Mouse (Mus musculus) neural tube, embryonic 12.5 days (tissue): ENCODE results near the gene Tsc22d4. TPM values are rescaled to one million over a fixed set of nuclear protein-coding genes. Genes with fewer than 3 reads are reported as not detected.

Source experiments
- ATAC-seq: fragments of 200-750 bp; cut with Nextera tagmentation; 2 replicates; pipeline ENCODE4 v1.8.0; 2017; ENCODE audit warnings: low read depth, mild to moderate bottlenecking, moderate TSS enrichment, moderate library complexity; ENCODE audit not compliant: low FRiP score
- H3K27ac ChIP-seq: fragments of 300-500 bp; sonication (generic); 2 replicates; pipeline ENCODE4 v1.5.1; 2016
- H3K27me3 ChIP-seq: fragments of 300-500 bp; sonication (generic); replicated peaks from 2 replicates; pipeline ENCODE4 v1.6.1; 2016; ENCODE audit warnings: mild to moderate bottlenecking
- H3K36me3 ChIP-seq: fragments of 300-500 bp; sonication (generic); 2 replicates; pipeline ENCODE4 v1.6.1; 2016; ENCODE audit warnings: mild to moderate bottlenecking
- H3K4me1 ChIP-seq: fragments of 300-500 bp; sonication (generic); 2 replicates; pipeline ENCODE4 v1.6.1; 2016
- H3K4me2 ChIP-seq: fragments of 300-500 bp; sonication (generic); replicated peaks from 2 replicates; pipeline ENCODE4 v1.6.1; 2016; ENCODE audit warnings: mild to moderate bottlenecking
- H3K4me3 ChIP-seq: fragments of 300-500 bp; sonication (generic); 2 replicates; pipeline ENCODE4 v1.5.1; 2016
- H3K9ac ChIP-seq: fragments of 300-500 bp; sonication (generic); 2 replicates; pipeline ENCODE4 v1.6.1; 2016; ENCODE audit warnings: mild to moderate bottlenecking
- H3K9me3 ChIP-seq: fragments of 300-500 bp; sonication (generic); 2 replicates; pipeline ENCODE4 v1.6.1; 2016; ENCODE audit warnings: mild to moderate bottlenecking
- WGBS: fragments of 180-500 bp; shearing (Covaris S2); methylation state at CpG from one replicate; pipeline ENCODE4 v1.1.7; 2016; 5-methylcytosine and 5-hydroxymethylcytosine counted together
- polyA plus RNA-seq: library from polyadenylated mRNA; unstranded; fragments of >200 nt; fragmentation: Nextera tagmentation; extraction: Ambion mirVana; gene quantifications from 2 replicates; pipeline ENCODE4 v1.2.1, GENCODE M21; 2016

Tsc22d4 gene
- polyA plus RNA-seq, 1 experiment from 2014 or later, result 68.7 TPM

DNA sequence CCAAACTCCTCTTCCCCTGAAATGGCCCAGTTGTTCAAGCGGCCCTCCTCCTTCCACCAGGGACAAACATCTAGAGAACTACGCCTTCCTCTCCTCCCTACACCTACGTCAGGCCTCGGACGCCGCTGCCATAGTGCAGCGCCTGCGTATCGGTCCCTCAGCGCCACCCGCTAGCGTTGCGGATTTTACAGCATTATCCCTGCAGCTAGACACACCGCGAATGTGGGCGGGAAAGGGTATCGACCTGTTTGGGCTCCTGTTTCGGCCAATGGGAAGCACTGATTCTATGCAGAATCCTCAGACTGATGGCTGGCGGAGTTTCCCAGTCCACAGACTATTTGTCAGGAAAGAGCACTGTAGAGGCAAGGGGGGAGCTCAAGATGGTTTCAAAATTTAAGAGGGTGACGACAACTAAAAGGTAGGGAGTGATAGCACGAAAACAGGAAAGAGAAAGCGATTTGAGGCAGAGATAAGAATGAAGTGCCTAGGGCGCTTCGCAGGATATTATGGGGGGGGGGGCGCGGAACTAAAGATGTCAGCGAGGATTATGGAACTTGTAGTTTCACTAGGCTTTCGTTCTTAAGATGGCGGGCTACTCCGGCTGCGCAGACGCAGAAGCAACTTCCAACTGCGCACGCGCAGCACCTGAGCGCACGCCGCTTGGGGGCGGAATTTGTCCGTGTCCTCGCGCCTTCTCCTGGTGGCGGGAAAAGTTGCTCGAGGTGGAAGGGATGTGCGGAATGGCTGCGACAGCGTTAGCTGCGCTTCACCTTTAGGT, 41.8 kb downstream of the Tsc22d4 start, which contains the start of the genes Mepce and Zcwpw1:
Mepce (minus strand) TSS at position 505 of the 778 bp plus-strand sequence.
Zcwpw1 (plus strand) TSS at position 648 of the 778 bp plus-strand sequence.
- peak; percentile 68 for ATAC-seq
- Histone ChIP-seq H3K4me3 (peak within 1 kb of the TSS; percentile 87), H3K9ac (peak within 1 kb of the TSS; percentile 96), H3K4me1 (peaks cover 31% of the 10 kb centered on the region), H3K27ac (peak within 1 kb of the TSS; percentile 92), H3K4me2 (peak within 1 kb of the TSS; percentile 86), H3K36me3 (peaks cover 24% of the 10 kb centered on the region), H3K9me3 (no peaks in the 10 kb centered on the region), H3K27me3 (no peaks in the 10 kb centered on the region; the same call in 1 of the 2 replicates)
- WGBS, result under 1% methylated on average over 48 of the region's 48 CpGs

DNA sequence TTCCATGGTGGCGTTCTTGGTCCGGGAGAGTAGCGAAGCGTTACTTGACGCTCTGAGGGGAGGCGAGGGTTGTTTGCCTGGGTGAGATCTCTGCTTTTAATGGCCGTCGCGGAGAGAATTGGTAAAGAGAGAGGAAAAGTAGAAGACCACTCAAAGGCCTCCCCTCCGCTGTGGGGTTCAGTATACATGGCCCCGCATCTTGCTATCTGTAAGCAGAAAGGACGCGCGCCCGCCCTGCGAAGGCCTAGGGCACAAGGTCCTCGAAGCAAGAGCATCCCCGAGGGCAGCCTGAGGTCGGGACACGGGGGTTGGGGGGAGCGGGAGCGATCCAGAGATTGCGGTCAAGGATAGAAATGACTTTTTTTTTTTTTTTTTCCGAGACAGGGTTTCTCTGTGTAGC, 42.6 kb downstream of the Tsc22d4 start:
- Histone ChIP-seq H3K27me3 (no peaks in the 10 kb centered on the region; the same call in 1 of the 2 replicates), H3K4me3 (peak overlapping the region; percentile 41; the same call in 1 of the 2 replicates), H3K36me3 (peaks cover 15% of the 10 kb centered on the region), H3K9ac (no peak overlapping the region), H3K4me2 (peak overlapping the region; percentile 86), H3K4me1 (peaks cover 22% of the 10 kb centered on the region), H3K9me3 (no peaks in the 10 kb centered on the region), H3K27ac (no peak overlapping the region)
- 72% methylated on average over 24 of the region's 24 CpGs for WGBS
- ATAC-seq, result no peak

DNA sequence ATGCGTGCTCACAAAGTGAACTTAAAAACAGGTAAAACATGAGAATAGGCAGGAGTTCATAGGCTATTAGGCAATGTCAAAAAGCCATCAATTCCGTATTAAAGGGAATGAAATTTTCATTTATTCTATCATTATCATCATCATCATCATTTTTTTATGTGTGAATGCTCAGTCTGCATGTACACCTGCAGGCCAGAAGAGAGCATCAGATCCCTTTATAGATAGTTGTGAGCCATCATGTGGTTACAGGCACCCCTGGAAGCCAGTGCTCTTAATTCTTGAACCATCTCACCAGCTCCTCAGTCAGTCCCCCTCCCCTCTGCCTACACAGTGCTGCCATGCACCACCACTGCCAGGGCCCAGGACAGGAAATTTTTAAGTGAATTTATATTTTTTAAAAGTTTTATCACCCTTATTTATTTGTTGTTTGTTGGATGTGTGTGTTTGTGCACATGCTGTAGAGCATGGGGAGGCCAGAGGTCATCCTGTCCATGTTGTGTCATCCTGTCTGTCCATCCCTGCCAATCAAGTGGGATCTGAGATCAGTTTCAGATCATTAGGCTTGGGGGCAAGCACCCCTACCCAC, 43.5 kb downstream of the Tsc22d4 start:
- Histone ChIP-seq H3K9ac (no peak overlapping the region), H3K4me2 (no peak overlapping the region), H3K27me3 (no peaks in the 10 kb centered on the region; the same call in 1 of the 2 replicates), H3K36me3 (peaks cover 9% of the 10 kb centered on the region), H3K4me1 (peaks cover 14% of the 10 kb centered on the region), H3K9me3 (no peaks in the 10 kb centered on the region), H3K27ac (no peak overlapping the region), H3K4me3 (no peak overlapping the region)
- 92% methylated on average over 2 of the region's 2 CpGs for WGBS
- ATAC-seq, result no peak

DNA sequence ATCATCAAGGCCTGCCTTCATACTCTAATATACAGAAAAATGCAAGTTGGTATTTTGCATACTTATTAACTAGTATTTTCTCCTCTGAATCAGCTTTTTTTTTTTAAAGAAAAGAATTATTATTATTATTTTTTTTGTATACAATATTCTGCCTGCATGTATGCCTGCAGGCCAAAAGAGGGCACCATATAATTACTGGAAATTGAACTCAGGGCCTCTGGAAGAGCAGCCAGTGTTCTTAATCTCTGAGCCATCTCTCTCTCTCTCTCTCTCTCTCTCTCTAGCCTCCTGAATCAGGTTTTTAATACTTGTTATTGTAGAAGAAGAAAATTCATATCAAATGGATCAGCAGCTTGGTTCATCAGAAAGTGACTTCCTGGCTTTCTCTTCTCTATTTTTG, 46.0 kb downstream of the Tsc22d4 start:
- Histone ChIP-seq H3K27ac (no peak overlapping the region), H3K27me3 (no peaks in the 10 kb centered on the region; the same call in 1 of the 2 replicates), H3K4me2 (no peak overlapping the region), H3K36me3 (no peaks in the 10 kb centered on the region), H3K4me3 (no peak overlapping the region), H3K9ac (no peak overlapping the region), H3K9me3 (no peaks in the 10 kb centered on the region), H3K4me1 (no peaks in the 10 kb centered on the region)
- ATAC-seq, result no peak

DNA sequence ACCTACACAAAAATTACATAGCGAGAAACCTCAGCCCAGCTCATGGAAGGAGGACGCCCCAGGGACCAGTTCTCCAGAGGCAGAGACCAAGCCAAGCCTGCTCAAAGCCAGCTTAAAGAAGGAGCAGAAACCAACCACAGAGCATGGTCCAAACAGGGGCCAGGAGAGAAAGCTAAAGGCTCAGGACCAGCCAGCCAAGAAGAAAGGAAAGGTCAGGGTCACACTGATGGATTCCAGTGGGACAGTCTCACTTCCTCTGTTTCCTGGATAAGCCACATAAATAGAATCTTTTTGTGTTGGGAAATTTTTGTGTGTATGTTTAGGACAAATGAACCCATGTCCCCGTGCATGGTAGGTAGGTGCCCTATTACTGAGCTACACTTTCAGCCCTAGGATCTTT, 51.1 kb downstream of the Tsc22d4 start:
- ATAC-seq, result no peak
- Histone ChIP-seq H3K36me3 (no peaks in the 10 kb centered on the region), H3K9ac (no peak overlapping the region), H3K9me3 (no peaks in the 10 kb centered on the region), H3K4me2 (no peak overlapping the region), H3K4me3 (no peak overlapping the region), H3K4me1 (no peaks in the 10 kb centered on the region), H3K27ac (no peak overlapping the region), H3K27me3 (no peaks in the 10 kb centered on the region)
- 87% methylated on average over 3 of the region's 3 CpGs for WGBS

DNA sequence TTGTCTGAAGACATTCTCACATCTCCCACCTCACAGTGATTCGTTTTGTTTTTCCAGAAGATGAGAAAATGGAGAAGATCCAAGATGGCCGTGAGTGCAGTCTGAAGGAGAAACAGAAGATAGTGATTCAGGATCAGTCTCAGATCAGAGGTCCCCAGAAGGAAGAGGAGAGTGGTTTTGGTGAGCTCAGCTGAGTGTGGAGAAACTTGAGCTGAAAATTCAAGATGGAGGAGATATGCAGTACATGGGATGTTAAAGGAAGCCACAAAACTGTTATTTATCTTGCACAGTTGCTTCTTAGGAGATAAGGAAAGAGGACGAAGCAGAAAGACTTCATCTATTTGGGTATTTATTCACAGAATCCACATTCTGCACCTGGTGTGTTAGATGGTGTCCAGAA, 55.4 kb downstream of the Tsc22d4 start:
- Histone ChIP-seq H3K4me1 (no peaks in the 10 kb centered on the region), H3K9me3 (no peaks in the 10 kb centered on the region), H3K4me2 (no peak overlapping the region), H3K27ac (no peak overlapping the region), H3K27me3 (no peaks in the 10 kb centered on the region), H3K4me3 (no peak overlapping the region), H3K36me3 (no peaks in the 10 kb centered on the region), H3K9ac (no peak overlapping the region)
- WGBS, result 84% methylated on average over 3 of the region's 3 CpGs
- ATAC-seq, result no peak

DNA sequence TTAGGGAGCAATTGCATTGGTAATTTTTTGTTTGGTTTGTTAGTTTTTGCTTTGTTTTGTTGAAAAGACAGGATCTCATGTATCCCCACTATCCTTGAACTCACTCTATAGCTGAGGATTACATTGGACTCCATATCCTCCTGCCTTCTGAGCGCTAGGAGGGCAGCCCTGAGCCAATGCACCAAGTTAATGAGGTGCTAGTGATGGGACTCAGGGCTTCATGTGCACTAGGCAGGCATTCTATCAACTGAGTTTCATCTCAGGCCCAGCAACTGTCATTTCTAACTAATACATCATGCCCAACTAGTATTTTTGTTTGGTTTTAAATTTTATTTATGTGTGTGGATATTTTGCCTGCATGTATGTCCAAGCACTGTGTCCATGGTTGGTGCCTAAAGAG, 60.6 kb downstream of the Tsc22d4 start:
- Histone ChIP-seq H3K27me3 (no peaks in the 10 kb centered on the region), H3K36me3 (no peaks in the 10 kb centered on the region), H3K9me3 (no peaks in the 10 kb centered on the region), H3K4me2 (no peak overlapping the region), H3K27ac (no peak overlapping the region), H3K4me3 (no peak overlapping the region), H3K4me1 (no peaks in the 10 kb centered on the region), H3K9ac (no peak overlapping the region)
- WGBS, result 86% methylated on average over 1 of the region's 1 CpGs
- no peak for ATAC-seq

DNA sequence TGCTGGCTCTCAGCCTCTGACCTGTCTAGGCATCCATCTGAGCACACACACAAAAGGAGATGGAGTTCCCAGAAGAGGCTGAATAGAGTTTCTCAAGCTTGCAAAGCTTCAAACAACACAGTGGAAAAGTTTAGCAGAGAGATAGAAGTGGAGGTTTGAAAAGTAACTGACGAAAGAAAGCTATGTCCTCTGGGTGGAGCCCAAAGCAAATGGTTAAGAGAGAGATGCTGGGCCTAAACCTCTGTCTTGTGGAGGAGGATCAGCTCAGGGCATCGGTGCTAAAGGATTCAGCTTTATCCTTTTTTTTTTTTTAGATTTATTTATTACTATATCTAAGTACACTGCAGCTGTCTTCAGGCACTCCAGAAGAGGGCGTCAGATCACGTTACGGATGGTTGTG, 62.8 kb downstream of the Tsc22d4 start:
- ATAC-seq, result no peak
- no peaks in the 10 kb centered on the region for H3K27me3 ChIP-seq
- H3K4me2 ChIP-seq, result no peak overlapping the region
- H3K9me3 ChIP-seq, result no peaks in the 10 kb centered on the region
- no peak overlapping the region for H3K4me3 ChIP-seq
- H3K9ac ChIP-seq, result no peak overlapping the region
- no peaks in the 10 kb centered on the region for H3K36me3 ChIP-seq
- no peaks in the 10 kb centered on the region for H3K4me1 ChIP-seq
- 90% methylated on average over 5 of the region's 5 CpGs for WGBS
- no peak overlapping the region for H3K27ac ChIP-seq

DNA sequence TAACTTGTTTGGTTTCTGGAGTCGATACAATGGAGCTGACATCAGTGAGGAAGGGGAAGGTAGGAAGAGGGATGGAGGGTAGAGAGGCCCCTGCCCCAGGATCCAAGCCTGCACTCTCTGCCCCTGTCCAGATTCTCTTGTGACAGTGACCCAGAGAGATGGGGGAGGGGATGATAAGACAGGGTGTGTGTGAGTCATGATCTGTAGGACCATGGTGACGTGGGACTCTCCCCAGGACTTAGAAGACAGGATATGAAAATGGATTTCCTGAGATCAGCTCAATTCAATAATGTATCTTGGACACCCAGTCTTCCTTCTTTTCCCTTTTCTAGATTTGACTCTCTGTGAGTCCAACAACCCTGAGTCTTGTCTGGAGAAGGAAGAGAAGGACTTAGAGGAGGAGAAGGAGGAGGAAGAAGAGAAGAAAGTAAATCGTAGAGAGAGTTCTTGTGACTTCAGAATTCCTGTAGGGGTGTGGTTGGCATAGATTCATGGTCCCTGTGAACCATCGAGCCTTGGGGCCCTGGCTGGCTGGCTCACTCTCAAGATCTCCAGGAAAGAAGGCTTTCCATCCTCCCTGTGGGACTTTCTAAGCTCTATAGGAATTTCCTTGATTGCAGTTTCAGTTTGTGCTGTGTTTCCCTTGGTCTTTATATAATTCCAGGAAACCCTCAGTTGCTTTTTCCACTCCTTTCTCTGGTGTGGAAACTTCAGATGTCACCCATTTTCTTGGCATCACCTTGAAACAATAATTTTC, 72.1 kb downstream of the Tsc22d4 start:
- Histone ChIP-seq H3K4me1 (no peaks in the 10 kb centered on the region), H3K36me3 (no peaks in the 10 kb centered on the region), H3K4me2 (no peak overlapping the region), H3K27me3 (no peaks in the 10 kb centered on the region), H3K4me3 (no peak overlapping the region), H3K9ac (no peak overlapping the region), H3K27ac (no peak overlapping the region), H3K9me3 (no peaks in the 10 kb centered on the region)
- no peak for ATAC-seq
- WGBS, result 80% methylated on average over 4 of the region's 4 CpGs

Other genes with a start within 250 kb of the Tsc22d4 start
- 65.4 and 71.0 TPM in 2 replicates for gene Pop7, start 243.2 kb upstream of the Tsc22d4 start, polyA plus RNA-seq
- gene Gigyf1, start 227.2 kb upstream of the Tsc22d4 start, polyA plus RNA-seq, result 17.6 and 19.4 TPM in 2 replicates
- gene Epo, start 212.5 kb upstream of the Tsc22d4 start, polyA plus RNA-seq, result not detected in 2 replicates
- gene Gnb2, start 212.2 kb upstream of the Tsc22d4 start, polyA plus RNA-seq, result 468 and 494 TPM in 2 replicates
- 109 and 118 TPM in 2 replicates for gene Actl6b, start 192.2 kb upstream of the Tsc22d4 start, polyA plus RNA-seq
- 1.8 TPM in 2 replicates for gene Tfr2, start 175.9 kb upstream of the Tsc22d4 start, polyA plus RNA-seq
- 36.8 and 42.1 TPM in 2 replicates for gene Mospd3, start 144.7 kb upstream of the Tsc22d4 start, polyA plus RNA-seq
- 51.8 and 52.0 TPM in 2 replicates for gene Pcolce, start 131.9 kb upstream of the Tsc22d4 start, polyA plus RNA-seq
- gene Fbxo24, start 116.7 kb upstream of the Tsc22d4 start, polyA plus RNA-seq, result 0.11 and 0.39 TPM in 2 replicates
- gene Lrch4, start 116.6 kb upstream of the Tsc22d4 start, polyA plus RNA-seq, result 29.4 and 32.5 TPM in 2 replicates
- 8.9 and 9.4 TPM in 2 replicates for gene Gm20605, start 116.6 kb upstream of the Tsc22d4 start, polyA plus RNA-seq
- gene Sap25, start 104.4 kb upstream of the Tsc22d4 start, polyA plus RNA-seq, result 7.6 and 9.5 TPM in 2 replicates
- gene Irs3, start 100.0 kb upstream of the Tsc22d4 start, polyA plus RNA-seq, result 0.19 and 0.29 TPM in 2 replicates
- gene Agfg2, start 61.0 kb upstream of the Tsc22d4 start, polyA plus RNA-seq, result 20.8 and 22.2 TPM in 2 replicates
- 16.4 and 21.8 TPM in 2 replicates for gene Nyap1, start 4.1 kb upstream of the Tsc22d4 start, polyA plus RNA-seq
- gene Ppp1r35, start 33.1 kb downstream of the Tsc22d4 start, polyA plus RNA-seq, result 61.5 TPM in 2 replicates
- gene Mepce, start 41.9 kb downstream of the Tsc22d4 start, polyA plus RNA-seq, result 11.3 and 15.4 TPM in 2 replicates
- 12.2 and 16.6 TPM in 2 replicates for gene Zcwpw1, start 42.1 kb downstream of the Tsc22d4 start, polyA plus RNA-seq
- 0.57 and 0.93 TPM in 2 replicates for gene Pilra, start 90.6 kb downstream of the Tsc22d4 start, polyA plus RNA-seq
- not detected in 2 replicates for gene Pilrb1, start 112.4 kb downstream of the Tsc22d4 start, polyA plus RNA-seq
- not detected in 2 replicates for gene Pilrb2, start 126.1 kb downstream of the Tsc22d4 start, polyA plus RNA-seq
- gene Cyp3a13, start 175.9 kb downstream of the Tsc22d4 start, polyA plus RNA-seq, result not detected in 2 replicates
- 0.43 and 0.61 TPM in 2 replicates for gene Gjc3, start 217.4 kb downstream of the Tsc22d4 start, polyA plus RNA-seq
- gene Azgp1, start 235.8 kb downstream of the Tsc22d4 start, polyA plus RNA-seq, result not detected in 2 replicates